Mouse (Mus musculus): Measurements from ENCODE around the gene Aldh3a2.

The Aldh3a2 gene

DNA sequence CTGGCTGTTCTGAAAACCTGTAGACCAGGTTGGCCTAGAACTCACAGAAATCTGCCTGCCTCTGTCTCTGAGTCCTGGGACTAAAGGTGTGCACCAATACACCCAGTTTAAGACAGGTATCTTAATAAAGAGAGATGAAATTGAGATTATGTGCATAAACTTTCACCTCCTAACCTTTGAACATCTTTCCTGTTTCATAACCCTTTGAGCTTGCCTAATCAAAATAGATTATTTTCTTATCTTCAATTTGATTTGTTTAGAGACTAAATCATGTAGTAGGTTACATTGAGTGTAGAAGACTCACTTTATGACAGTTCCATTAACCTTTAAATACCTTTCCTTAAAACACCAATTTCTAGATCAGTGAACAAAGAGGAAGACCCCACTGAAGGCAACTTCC is 4.3 kb upstream of the Aldh3a2 start:
- DNase-seq, result no peak

DNA sequence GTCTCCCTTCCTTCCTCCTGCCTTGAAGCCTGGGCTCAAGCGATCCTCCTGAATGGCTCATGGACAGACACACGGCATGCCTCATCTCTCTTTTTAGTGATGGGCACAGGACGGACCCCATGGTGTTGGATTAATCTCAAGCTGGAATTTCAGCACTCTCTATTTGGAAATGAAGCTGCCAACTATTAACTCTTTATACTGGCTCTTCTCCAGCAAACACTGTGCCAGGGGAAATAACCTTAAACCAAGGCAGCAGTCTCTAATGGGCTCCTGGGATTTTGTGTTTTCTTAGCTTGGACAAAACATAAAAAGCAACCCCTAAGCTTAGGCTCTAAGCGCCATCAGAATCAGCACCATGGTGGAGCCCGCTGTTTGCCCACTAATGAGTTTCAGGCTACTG is 3.1 kb upstream of the Aldh3a2 start:
- DNase-seq, result no peak

DNA sequence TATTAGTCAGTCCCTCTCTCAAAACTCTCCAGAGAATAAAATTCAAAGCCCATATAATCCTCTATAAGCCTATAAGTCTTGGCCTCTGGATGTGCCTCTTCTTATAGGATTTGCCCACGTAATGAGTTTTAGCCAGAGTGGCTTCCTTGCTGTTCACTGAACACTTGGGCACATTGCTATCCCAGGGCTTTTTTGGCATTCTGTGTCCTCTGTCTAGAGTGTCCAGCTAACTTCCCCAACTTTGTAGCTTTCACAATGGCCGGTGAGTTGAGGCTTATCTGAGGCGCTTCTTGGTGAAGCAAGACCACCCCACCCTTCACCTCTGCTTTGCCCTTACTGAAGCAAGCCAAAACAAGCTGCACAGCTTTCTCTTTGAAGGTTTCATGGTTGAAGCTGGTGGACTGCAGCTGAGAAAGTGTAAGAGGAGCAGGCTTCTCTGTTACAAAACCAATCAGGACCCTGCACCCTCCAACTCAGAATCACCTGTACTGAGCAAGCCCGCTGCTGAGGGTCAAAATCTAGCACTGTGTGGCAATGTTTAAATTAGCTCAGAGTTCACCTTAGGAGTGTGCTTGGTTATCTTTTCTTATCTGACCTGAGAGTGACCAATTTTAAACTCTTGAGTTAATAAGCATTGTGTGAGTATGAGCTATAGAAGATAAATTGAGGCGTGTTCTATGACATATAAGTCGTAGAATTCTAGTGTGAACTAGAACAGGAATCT is 1.5 kb upstream of the Aldh3a2 start:
- no peak for DNase-seq

DNA sequence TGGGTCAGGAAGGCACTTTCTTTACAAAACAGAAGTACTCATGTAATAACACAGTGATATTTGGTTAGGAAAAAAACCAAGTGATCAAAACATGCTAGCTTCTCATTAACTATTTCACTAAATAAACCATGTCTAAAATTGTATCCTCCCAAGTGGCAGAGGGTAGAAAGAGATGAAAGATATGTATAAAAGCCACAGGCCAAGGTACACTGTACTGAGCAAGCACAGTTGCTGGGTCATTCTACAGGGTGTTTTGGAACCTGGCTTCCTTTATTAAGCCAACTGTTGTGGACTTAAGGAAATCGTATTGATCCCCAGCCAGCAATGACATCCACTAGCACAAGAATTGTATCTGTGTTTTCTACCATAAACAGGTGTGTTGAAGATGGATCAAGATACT is 3.4 kb downstream of the Aldh3a2 start:
- no peak for DNase-seq

DNA sequence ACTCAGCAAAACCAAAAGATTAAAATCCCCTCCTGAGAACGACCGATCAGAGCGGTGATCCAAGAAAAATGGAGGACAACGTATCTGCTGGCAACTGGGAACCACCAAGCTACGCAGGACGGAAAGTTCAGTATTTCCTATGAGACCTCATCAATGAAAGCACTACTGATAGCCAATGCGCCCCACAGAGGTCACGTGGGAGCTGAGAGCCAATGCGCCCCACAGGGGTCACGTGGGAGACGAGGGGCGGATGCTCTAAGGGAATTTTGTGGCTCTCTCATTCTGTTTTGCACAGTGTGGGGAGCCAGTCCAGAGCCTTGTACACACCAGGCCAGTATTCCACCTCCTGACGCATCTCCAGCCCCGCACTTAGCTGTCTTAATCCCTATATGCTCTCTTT is 4.7 kb downstream of the Aldh3a2 start:
- no peak for DNase-seq

DNA sequence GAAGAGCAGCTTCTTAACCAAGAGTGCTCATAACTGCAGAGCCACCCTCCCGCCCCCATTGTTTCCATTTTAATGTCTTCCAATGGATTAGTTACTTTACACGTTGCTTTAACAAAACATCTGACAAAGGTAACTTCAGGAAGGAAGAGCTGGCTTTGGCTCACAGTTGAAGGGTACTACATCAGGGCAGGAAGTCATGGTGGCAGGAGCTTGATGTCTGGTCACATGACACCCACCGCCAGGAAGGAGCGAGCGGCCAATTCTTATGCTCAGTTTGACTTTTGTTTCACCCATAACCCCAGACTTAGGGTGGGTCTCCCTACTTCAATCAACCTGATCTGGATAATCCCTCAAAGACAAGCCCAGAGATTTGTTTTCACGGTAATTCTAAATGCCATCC is 8.2 kb downstream of the Aldh3a2 start:
- no peak for DNase-seq

DNA sequence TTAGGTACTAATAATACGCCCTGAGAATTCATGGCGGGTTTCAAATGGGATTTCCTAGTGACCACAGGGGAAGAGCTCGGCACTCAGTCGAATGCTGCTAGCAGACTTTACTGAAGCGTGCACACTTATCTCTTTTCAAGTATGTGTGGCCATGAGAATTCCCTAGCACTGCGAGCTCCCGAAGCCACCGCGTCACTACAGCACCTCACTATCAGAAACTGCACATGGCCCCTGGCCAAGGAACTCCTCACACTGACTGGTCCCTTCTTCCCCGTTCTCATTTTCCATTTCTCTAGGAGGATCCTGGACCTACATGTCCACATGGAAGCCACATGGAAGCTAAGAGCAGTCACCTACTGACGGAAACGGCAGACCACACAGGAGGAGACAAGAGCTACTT is 14.5 kb downstream of the Aldh3a2 start:
- no peak for DNase-seq

DNA sequence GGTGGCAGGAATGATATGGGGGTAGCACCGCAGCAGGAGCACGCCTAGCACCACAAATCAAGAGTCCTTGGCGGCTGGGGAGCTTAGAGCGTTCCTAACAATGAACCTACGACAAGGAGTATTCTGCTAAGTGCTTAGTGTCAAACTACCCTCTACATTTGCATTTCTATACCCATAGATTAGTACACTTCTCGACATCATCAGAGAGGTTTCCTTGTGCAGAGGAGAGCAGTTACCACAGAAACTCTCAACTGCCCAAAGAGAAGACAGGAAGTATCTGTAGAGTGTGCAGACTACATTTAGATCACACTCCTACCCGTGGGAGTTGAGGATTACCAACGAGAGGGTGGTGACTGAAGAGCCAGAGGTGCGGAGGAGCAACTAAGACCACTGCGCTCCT is 15.5 kb downstream of the Aldh3a2 start:
- DNase-seq, result no peak

DNA sequence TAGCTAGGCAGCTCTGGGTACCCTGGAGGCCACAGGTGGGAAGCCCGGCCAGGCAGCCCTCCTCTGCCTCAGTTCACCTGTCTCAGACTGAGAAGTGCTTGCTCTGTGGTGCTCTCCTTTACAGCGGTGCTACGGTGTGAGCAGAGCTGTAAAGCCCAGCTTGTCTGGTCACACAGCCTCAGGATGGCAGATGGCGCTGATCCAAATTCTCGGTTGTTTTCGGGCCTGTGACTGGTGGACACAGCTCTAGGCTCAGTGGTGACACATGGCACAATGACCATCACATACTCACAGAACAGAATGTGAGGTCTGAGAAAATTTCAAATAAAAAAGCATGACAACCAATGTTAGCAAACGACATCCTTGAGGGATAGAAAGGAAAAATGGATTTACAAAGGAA is 22.9 kb downstream of the Aldh3a2 start:
- no peak for DNase-seq

DNA sequence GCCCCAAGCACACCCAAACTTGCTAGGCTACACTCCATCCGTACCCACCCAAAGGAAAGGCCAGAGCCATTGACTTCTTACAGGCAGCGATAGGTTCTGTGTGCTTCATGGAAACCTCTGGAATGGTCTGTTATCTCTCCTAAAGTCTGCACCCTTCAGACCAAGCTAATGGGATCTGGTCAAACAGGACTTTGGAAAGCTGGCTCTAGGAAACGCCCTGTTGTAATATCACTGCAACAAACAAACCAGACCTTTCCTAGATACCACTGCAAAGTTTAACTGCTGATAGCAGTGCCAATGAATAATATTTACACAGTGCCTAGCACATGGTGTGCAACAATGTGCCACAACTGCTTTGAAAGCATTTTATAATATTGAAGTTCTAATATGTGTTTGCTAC is 31.2 kb downstream of the Aldh3a2 start:
- no peak for DNase-seq

DNA sequence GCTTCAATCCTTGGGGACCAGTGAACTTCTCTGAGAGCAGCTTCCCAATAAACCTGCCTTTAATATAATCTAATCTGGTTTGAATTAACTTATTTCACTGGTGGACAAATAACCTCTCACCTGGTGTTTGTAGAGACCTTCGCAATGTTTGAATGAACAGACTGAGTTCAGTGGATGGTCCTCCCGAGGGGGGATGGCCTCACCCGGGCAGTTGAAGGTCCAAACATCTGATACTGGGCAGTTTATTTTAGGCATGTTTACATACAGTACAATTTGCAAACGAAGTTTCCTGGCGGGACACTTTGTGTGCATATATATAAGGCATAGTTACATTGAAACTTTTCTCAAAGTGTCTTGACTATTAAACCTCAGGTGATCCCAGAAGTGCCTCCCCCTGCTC is 33.1 kb downstream of the Aldh3a2 start:
- DNase-seq, result no peak

DNA sequence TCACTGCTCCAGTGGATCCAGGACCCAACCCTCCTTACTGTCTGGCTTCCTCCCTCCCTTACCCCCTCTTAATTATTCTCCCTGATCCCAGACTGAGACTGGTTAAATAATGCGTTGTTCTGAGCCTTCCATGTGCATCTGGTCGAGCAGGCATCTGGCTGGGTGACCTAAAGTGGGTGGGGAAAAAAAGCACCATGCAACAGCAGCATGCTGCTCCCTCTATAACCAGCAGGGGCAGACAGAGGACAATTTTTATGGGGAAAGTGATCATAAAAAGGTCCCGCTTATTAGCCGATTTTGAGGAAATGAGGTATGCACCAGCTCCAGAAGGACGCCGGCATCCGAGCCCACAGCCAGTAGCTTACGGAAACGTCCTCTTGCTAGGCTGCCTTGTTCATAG is 35.9 kb downstream of the Aldh3a2 start:
- DNase-seq, result peak; percentile 72

DNA sequence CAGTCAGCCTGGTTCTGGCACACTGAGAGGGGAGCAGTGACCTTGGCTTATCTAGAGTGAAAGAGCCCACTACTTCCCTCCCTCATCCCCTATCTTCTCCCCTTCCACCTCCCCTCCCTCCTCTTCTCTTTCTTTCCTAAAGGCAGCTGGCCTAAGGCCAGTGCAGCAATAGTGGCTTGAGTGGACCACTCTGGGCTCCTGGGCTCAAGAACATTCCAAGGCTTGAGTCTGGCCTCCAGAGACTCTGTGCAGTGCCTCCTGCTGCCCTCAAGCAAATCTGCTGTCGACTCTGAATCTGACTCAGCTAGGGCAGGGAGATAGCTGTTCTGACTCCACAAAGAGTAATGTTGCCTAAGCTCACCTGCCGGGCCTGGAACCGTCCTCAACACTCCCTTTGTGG is 38.9 kb downstream of the Aldh3a2 start:
- DNase-seq, result no peak

DNA sequence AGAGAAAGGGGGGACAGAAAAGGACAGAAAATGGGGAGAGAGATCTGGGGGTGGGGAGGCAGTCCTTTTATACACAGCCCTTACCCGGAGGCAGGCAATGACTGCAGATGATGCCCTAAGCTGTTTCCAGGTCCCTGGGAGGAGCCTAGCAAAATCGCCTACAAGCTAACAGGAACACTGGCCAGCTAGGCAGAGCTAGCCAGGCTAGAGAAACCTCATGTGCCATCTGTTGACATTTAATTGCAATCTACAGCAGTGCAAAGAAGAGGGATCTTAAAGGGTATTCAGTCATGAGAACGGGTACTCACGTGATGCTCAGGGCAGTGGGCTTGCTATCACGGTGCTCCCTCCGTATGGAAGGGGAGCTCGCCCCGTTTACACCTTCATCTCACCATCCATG is 39.4 kb downstream of the Aldh3a2 start:
- no peak for DNase-seq

DNA sequence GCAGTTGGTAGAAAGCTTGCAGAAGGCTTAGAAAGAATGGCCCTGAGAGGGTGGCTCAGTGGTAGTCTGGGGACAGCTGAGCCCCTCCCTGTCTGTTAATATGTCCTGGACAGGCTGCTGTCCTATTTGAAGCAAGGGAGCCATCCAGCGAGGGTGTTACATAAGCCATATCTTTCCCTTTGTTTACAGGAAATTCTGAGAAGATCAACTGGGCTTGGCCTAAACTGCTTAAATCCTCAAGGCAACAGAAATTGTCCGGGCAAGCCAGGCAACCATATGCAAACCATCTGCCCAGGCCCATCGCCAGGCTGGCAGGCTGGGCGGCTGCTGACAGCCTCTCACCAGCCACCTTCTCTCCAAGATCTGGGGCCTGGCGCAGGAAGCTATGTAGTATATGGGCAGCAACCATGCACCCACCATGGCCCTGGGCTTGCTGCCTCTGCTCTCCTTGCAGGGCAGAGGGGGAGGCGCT is 41.3 kb downstream of the Aldh3a2 start:
- DNase-seq, result no peak

DNA sequence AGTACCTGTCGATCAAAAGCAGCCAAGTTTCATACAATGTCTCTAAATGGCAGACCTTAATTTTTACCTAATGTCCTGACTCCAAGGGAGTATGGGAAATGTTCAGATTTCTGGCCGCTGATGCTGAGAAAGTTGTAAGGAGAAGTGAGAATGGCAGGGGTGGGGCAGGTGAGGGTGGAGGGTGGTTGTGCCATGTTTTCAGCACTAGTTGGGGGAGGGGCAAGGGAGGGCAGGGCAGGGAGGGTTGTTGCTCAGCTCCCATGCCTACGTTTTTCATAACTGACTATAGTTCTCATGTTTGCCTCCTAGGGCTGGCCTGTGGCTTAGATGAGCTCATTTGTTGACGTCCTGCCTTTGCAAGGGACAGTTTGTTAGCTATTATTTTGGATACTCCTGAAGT is 41.8 kb downstream of the Aldh3a2 start:
- no peak for DNase-seq

DNA sequence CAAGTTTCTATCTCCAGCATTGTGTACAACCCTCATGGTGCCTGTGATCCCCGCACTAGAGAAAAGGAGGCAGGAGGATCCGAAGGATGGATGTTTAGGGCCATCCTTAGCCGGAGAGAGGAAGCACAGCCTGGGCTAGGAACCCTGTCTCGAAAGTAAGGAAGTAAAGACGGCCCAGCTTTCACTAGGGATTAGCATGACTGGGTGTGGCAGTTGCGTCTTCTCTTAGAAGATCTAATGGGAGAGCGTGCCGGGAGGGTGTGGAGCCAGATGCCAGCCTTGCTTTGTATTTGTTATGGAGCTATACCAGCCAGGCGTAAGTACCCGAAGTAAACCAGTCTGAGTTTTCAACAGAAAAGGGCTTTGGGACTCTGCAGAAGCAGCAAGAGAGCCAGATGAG is 42.4 kb downstream of the Aldh3a2 start:
- no peak for DNase-seq

DNA sequence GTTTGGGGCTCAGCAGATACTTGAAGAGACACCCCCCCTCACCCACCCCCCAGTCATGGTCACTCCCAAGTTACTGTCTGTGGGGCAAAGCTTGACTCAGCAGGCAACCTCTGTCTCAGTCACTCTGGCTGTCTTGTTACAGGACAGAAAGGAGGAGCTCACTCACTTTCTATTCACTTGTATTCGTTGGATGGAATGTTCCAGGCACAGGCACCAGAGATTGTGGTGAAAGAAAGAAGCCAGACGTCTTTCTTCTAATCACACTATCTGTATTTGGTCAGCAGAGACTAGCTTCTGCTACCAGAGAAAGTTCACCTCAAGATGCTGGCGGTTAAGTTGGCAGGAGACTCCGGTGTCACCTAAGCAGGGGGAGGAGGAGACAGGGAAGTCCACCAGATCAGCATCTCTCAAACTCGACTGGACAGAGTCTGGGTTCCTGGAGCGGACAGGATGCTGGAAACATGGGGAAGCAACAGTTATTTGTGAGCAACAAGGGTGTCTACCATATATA is 43.0 kb downstream of the Aldh3a2 start:
- no peak for DNase-seq

DNA sequence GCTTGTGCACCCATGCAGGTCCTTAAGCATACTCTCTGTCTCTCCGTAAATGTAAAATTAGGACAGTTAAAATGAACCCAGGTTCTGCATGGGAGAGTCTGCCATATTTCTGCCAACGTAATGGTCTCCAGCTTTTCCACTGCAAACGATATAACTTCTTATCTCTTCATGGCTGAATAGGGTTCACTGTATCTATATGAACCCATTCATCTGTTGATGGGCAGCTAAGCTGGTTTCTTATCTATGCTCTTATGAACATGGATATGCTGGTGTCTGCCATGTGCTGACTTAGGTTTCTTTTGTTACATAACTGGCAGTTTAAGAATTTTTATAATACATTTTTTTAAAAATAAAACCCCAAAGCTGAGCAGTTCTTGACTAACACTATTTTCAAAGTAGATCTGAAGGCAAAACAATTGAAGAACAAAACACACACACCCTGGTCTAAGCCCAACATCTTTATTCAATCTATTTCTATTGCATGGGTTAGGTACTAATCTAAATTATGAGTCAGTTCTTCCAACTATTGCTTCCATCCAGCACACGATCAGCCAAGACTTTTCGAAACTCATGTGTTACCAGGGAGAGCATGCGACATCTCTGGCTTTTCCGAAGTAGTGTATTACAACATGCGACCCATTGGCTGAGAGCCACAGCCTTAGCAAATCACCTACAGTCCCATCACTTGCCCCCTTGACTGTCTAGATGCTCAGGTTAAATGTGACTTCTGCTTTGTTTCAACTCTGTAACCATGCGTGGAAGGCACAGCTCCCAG is 44.1 kb downstream of the Aldh3a2 start:
- DNase-seq, result no peak

DNA sequence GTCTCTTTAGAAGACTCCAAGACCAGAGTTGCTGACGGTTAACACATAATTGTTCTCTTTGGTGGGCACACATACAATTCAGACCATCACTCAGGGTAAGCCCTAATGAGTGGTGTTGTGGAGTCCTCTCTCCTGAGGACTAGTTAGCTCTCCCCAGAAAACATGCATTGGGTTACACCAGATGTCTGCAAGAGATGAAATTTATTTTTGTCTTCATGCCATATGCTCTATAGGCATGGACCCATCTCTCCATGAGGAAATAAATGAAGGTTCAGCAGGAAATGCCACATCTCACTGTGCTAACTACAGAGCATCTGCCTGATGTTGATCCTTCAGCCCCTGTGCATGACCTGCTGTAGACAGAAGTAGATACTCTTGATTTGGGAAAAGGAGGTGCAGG is 45.3 kb downstream of the Aldh3a2 start:
- DNase-seq, result no peak

DNA sequence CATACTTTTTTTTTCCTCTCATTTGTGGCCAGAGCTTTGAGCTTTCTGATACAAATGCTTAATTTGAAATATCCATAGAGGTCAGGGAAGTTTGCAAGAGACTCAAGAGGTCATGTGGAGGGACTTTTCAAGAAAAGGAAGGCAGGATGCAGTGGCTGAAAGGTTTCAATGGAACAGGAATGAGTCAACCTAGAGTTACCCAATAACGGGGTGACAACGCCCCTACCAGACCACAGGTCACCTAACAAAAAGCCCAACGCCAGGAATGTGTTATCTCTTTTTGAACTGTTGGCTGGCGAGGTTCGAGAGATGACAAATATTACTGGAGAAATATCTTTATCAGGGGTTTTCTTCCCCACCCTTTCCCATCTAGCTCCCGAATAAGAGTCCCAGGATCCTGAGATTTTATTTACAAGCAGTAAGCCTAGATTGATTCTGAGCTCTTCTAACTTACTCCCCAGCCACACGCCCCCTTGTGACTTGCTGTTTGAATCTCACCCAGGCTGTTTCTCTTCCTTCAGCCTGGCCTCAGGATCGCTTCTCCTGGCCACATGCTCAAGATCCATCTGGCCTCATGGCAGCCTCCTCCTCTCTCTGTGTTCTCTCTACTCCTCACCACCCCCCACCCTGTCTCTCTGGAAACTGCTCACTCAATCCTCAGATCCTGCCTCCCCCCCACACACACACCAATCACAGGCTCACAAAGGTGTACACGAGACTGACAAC is 46.9 kb downstream of the Aldh3a2 start:
- no peak for DNase-seq

DNA sequence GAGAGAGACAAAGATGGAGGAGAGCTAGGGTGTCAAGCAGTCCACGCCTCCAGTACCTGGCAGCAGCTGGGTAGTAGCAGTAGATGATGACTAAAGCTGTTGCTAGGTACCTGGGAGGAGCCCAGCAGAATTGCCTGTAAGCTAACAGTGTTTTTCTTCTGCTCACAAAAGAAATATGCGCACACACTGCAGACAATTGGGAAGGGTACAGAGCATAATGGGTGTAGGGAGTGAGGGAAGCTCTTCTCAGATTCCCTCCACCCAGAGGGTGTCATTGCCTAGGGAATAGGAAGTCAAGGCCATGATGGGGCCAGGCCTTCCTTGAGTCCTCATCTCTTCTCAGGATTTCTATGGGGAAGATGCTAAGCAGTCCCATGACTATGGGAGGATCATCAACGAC is 51.3 kb downstream of the Aldh3a2 start:
- no peak for DNase-seq

DNA sequence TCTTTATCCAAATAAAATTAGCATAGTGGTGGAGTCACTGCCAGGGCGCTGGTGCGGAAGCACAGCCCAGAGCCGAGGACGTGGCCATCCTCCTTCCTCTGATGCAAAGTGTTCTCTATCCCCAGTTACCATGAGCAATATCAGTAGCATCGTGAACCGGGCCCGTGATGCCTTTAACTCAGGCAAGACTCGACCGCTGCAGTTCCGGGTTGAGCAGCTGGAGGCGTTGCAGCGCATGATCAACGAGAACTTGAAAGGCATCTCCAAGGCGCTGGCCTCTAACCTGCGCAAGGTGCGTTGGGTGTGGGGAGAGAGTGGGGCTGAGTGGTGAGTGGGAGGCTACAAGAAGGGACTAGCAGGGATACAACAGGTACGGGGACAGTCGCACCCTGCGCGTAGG is 55.2 kb downstream of the Aldh3a2 start:
- no peak for DNase-seq

DNA sequence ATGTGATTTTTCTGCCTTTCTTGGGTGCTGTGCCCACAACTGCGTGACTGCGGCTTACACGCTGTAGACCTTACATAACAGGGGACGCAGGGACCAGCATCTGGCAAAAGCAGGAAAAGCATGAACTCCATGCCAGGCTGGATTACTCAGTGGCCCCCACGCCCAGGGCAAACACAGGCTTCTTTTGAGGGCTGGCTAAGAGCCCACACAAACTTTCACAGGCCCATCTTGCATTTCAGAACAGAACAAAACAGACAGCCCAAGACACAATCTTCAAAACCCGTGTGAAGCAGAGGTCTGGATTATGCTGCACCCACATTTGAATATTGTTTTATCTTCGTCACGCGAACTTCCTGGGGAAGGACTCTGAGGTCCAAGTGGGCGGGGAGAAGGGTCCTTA is 58.9 kb downstream of the Aldh3a2 start:
- no peak for DNase-seq

Data from kidney, postnatal 14 days (tissue).